Mouse (Mus musculus) thymus, postnatal 25 days (tissue): ENCODE results near the gene Xpo5.

Source experiments
- DNase-seq: peaks from one replicate; pipeline ENCODE4 v3.0.0; 2022

The Xpo5 gene

GRCm38 (mm10) chr17:46262201-46262694 lies 59.7 kb downstream of the Xpo5 start:
- DNase-seq, result no peak

- DNase-seq, result no peak
Observed at GRCm38 (mm10) chr17:46265502-46265901, 62.9 kb downstream of the Xpo5 start.

- DNase-seq, result peak; percentile 78
Observed at GRCm38 (mm10) chr17:46265918-46266618, 63.5 kb downstream of the Xpo5 start.

DNA sequence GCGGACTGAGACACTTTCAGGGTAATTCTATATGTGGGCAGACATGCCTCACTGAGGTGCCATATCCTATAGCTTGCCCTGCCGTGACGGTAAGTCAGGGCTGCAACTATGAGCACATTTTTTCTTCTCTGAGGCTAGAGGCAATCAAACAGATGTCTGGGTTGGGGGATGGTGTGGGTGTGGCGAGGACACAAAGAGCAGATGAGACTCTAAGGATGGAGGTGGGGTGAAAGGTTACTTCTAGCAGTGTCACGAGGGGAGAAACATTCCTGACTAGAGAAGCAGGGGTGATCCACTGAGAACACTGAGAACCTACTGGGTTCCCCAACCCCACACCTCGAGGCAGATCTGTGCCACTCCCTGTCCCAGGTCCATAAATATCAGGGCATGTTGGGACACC lies 64.4 kb downstream of the Xpo5 start:
- no peak for DNase-seq

DNA sequence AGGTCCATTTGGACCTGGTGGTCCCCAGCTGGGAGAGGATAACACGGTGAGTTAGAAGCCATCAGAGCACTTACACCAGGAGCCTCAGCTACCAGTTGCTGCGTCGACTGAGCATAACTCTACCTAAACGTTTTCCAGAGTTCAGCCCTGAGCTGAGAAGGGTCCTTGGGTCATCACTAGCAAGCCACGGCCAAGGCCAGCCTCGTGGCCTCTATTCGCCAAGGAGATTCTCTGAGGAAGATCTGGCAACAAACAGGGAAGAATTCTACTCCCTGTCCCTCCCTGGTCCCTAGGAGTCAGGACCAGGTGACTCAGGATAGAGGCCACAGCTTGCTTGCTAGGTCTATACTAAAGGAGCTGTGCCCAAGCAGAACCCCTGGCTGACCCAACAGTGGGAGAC lies 64.9 kb downstream of the Xpo5 start:
- no peak for DNase-seq

- no peak for DNase-seq
Observed at GRCm38 (mm10) chr17:46268026-46268720, 65.6 kb downstream of the Xpo5 start.

- no peak for DNase-seq
Observed at GRCm38 (mm10) chr17:46269771-46270534, 67.4 kb downstream of the Xpo5 start.

DNA sequence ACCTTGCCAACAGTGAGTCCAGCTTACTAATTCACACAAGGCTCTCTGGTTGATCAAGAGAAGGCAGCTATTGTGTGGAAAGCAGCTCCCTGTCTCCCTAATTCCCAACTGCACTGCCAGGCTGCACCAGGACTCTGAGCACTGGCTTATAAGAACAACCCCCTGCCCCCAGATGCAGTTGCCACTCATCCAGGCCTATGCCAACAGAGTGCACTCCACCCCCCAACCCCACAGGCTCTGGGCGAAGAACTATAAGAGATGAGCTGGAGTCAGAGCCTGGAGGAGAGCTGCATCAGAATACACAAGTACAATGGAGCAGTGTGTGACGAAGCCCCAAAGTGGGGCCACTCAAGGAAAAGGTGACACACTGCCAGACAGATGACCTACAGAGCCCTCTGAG lies 69.5 kb downstream of the Xpo5 start:
- DNase-seq, result no peak

DNA sequence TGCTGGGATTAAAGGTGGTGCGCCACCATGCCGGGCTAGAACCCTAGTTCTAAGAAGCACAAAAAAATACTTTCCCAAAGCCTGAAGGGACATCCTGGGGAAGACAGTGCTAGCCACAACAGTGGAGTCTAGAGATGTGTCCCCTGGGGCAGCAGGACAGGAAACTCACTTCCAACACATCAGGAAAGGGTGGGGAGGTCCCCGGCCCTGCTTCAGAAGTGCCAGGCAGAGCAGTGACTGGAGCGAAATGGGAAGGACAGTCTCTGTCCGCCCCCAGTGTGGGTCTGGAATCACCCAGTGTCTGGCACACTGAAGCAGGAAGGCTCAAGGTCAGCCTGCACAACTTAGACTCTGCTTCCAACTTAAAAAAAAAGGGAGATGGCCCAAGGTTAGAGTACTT lies 70.1 kb downstream of the Xpo5 start:
- DNase-seq, result no peak

GRCm38 (mm10) chr17:46273803-46274236 lies 71.2 kb downstream of the Xpo5 start:
- no peak for DNase-seq

DNA sequence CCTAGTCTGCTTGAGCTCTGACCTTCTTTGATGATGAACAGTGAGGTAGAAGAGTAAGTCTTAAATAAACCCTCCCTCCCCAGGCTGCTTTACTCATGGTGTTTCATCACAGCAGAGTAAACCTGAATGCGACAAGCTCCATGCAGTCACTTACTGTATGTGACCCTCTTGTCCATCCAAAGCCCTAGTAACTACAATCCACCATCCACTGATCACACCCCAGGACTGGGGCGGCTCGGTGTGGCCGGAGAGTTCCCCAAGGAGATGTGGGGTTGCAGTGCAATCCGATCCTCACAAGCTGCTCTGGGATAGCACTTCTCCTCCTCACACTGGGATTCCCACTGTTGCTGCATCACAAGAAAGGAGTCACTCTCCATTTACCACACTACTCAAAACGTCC lies 71.9 kb downstream of the Xpo5 start:
- no peak for DNase-seq

DNA sequence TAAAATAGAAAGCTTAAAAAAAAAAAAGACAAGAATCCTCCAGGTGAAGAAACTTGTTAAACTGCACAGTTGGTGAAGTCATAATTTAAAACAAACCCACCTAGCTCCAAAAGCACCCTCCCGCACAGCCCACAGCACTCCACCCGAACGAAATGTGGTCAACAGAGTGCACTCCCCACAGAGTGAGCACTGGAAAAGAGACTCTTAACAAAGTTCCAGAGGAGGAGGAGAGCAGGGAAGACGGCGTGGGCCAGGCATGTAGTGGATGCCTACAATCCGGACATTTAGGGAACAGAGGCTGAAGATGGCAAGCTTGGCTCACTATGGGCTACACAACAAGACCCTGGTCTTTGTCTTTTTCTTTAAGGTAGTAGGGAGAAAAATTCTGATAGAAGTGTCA lies 72.5 kb downstream of the Xpo5 start:
- no peak for DNase-seq

DNA sequence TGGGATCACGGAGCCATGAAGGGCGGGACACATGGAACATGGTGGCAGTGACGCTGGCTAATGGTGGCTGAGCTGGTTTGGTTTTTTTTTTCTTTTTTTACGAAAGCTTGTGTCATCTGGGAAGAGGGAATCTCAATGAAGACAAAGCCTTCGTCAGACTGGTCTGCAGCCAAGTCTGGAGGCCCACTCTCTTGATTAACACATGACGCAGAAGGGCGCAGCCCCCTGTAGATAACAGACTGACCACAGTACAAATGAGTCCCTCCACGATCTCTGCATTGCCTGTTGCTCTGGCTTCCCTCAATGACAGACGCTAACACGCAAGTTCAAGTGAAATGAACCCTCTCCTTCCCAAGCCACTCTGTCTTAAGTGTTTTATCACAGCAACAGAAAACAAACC lies 72.9 kb downstream of the Xpo5 start:
- no peak for DNase-seq

DNA sequence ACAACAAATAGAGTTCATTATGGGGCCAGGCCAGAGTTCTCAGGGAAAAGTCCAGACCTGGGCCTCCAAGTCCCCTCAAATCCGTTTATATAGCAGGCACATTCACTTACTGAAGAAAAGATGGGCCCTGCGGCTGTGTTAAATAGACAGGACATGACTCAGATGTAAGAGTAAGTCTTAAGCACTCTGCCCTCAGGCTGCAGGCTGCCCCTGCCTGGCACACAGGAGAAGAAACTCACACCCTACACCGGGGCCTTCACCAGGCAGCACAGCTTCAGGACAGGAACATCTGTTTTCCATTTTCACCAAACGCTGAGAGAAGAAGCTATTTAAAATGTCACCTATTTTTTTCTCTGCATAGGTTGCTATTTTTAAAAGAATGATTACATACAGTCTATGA lies 75.0 kb downstream of the Xpo5 start:
- DNase-seq, result no peak

DNA sequence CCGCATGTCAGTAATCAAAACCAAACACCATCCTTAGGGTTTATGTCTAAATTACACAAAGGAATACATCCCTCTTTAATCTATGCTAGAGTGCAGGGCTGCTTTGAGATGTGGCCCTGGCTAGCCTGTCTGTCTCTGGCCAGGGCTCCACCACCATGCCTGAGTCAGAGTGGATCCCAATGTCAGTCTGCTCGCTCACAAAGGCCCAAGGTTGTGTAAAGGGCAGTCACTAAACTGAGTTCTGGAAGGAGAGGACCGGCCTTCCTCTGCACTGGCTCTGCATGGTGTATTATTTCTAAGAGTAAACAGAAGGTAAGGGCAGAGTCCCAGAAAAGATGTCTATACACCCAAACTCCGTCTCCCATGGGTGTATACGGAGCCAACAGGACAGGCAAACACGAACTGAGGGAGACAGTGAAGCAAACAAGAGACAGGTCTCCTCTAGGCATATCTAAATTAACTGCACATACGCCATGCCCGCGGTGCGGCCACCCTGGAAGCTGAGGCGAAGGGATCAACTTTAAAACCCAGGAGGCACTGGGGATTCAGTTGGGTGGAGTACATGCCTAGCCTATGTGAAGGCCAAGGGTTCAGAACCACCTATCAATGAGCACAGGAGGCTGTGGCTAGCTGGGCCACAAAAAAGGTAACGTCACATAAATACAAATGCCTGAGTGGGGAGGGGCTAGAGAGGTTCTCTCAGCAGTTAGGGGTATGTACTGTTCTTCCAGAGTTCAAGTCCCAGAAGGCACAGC lies 75.6 kb downstream of the Xpo5 start:
- no peak for DNase-seq

DNA sequence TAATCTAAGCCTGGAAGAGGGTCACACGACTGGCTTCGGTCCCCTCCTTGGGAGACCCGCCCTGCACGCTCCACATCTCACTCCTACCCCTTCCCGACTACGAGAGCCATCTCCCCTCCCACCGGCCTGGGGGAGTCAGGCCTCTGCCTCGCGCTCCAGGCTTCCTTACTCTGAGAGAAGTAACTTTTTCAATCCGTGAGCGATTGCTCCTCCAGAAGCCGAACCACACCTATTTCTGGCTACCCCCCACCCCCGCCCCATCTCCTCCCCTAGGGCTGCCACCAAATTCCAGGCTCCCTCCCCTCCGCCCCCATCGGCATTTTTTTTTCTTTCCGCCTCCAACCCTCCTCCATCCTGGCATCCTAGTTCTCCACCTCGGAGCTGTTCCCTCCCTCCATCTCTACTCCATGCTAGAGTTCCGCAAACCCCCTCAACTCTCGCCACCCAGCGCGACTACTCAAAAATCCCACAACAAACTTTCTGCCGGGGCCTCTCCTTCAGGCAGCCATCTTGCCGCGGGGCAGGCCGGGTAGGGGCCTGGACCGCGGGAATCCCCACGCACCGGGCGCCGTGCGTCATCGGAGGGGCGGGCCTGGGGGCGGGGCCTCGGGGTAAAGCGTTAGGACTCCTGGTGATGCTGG lies 80.0 kb downstream of the Xpo5 start, which contains the start of gene Tjap1:
Gene Tjap1, minus strand, starts transcription at position 544 of the 641 bp plus-strand sequence.
- DNase-seq, result peak; percentile 82

DNA sequence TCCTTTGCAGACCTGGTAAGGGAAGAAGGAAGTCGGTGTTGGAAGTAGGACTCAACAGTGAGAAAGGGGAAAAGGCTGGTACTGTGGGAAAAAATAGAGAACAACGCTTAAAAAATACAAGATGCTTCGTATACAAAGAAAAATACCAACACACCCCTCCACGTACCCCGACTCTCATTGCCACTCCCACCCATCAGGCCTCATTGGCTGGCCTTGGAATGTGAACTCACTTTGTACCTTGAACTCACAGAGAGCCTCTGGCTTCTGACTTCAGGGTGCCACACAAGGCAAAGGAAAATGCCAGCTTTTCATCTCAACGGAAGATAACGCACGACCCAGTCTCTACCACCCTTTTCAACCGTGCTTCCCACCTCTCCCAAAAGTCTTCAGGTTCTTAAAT lies 80.6 kb downstream of the Xpo5 start:
- no peak for DNase-seq

DNA sequence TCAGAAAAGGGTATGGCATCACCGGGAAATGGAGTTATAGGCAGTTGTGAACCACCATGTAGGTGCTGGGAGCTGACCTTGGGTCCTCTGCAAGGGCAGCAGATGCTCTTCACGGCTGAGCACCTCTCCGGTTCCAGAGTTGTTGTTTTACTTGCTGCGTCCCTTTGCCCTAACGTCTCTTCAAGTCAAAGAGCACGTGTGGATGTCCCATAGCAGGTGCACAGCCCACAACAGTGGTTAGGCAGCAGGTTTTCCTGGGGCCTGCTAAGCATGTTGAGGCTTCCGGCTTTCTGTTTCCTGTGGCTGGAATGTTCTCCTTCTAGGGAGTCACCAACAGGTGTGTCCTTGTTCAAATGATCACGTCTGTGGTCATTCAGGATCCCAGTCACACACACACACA lies 81.3 kb downstream of the Xpo5 start:
- peak; percentile 50 for DNase-seq

GRCm38 (mm10) chr17:46284653-46285052 lies 82.1 kb downstream of the Xpo5 start:
- no peak for DNase-seq

DNA sequence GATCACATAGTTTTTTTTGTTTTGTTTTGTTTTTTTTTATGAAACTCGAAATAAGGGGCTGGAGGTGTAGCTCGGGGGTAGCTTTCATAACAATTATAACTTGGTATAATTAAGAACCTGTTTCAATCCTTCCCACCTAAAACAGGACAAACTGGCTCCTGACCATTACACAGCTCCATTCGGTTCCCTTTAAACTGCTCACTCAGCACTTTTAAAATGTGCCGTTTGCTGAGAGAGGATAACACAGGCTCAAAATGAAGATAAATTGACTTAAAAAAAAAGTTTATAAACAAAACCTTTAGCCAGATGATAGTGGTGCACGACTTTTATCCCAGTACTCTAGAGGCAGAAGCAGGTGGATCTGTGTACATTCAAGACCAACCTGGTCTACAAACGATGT lies 82.8 kb downstream of the Xpo5 start:
- DNase-seq, result no peak

- DNase-seq, result peak; percentile 29
Observed at GRCm38 (mm10) chr17:46287678-46288095, 85.1 kb downstream of the Xpo5 start.
